Mouse (Mus musculus) adrenal gland, adult 2 months (tissue): ENCODE measurements at regions not wholly inside any gene's neighbourhood (a gene's known extent, or its start where the extent isn't known, plus 50 kb on each side); places are given as distances from the start of the nearest gene placed in this dataset.
"Not testable (repeated sequence)": the region's sequence is repeated elsewhere in the genome, so short reads cannot be mapped to it uniquely, and the experiment has no call there.

Source experiments
- DNase-seq: peaks from one replicate; pipeline ENCODE4 v3.0.0; 2021

DNA sequence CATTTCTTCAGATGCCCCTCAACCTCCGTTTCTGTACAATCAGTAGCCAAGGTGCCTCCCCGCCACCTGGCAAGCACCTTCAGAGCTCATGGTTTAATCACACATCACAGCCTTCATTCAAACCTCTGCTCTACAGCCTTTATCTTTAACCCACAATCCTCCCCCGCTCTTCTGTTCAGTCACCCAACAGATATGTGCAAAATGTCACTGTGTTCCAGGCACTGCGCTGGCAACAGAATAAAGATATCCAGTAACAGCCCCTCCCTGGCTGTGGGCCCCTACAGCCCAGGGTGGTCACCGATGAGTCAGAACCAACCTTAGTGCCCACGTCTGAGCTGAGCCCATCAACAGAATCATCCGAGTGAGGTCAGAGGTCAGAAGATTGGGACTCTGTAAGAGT, 54.3 kb upstream of the Ddr1 start:
- no peak for DNase-seq

DNA sequence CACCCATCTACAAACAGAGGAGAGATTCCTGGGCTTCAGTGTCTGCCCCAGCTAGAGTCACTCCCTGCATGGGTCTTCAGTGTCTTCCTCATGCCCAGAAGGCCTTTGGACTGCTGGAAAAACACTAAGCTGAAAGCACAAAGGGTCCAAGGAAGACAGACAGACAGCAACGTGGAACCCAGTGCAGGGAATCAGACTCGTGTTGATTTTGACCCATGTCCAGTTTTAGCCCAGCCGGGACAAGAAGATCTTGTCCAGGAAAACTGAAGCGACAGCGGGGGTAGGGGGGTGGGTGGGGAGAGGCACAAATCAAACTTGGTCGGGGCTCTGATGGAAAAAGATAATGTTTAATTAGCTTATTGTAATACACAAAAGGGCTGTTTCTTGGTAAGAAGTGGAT, 55.3 kb upstream of the Ddr1 start:
- DNase-seq, result no peak

DNA sequence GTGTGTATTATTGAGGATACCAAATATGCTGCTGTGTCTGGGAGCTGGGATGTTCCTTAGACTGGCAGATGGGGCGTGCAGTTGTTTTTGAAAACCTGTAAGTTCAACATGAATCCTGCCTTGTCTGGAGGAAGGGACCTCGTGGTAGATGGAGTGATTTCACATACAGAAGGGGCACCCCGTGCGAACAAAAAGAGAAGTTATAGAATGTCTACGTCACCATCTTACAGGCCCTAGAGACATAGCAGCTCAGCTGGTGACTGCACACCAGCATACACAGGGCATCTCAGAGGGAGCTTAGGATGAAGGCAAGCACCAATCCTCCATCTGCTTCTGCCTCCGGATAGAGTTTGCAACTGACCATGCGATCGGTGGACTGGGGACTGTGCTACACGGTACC, 58.2 kb upstream of the Ddr1 start:
- no peak for DNase-seq

DNA sequence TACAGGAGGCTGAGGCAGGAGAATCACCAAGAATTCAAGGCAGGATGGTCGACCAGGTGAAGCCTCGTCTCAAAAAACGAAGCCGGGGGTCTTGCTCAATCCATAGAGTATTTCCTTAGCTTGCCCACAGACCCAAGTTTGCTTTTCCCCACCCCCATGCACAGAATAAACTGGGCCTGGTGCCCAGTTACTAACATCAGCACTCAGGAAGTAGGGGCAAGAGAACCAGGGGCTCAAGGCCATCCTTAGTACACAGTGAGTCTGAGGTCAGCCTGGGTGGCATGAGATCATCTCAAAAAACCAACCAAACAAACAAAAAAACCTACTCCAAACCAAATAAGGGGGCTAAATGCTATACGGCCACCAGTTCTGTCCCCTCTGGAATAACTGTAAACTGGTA, 58.4 kb upstream of the Ier3 start:
- DNase-seq, result no peak

DNA sequence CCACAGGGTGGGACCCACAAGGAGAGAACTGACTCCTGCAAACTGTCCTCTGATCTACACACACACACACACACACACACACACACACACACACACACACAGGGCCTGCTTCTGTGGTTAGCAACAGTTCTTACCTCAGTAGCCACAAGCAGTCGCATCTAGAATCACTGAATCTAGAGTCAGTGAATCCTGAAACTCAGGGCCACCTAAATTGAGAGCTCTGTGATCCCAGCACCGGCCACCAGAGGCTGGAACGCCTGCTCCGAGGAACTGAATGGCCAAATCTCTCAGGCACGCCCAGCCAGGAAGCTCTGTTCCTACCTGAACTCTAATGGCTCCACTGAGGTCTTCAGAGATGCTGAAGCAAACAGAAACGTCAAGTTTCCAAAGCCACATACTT, 57.6 kb upstream of the Ier3 start:
- peak; percentile 44 for DNase-seq

DNA sequence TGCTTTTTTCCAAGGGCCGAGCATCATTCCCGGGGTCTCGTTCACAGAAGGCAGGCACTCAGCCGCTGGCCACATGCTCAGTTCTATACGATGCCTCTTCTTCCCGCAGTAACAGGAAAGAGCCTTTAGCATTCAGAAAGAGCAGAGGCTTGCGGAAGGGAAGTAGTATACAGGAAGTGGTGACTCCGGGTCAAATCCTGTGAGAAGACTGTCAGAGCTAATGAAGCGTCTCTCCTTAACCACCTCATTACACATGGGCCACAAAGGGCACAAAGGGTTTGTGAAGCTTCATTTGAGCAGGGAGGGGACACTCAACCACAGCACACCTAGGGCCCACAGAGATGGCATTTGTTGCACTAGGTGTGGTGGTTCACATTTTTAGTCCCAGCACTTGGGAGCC, 55.1 kb upstream of the Ier3 start:
- DNase-seq, result no peak

DNA sequence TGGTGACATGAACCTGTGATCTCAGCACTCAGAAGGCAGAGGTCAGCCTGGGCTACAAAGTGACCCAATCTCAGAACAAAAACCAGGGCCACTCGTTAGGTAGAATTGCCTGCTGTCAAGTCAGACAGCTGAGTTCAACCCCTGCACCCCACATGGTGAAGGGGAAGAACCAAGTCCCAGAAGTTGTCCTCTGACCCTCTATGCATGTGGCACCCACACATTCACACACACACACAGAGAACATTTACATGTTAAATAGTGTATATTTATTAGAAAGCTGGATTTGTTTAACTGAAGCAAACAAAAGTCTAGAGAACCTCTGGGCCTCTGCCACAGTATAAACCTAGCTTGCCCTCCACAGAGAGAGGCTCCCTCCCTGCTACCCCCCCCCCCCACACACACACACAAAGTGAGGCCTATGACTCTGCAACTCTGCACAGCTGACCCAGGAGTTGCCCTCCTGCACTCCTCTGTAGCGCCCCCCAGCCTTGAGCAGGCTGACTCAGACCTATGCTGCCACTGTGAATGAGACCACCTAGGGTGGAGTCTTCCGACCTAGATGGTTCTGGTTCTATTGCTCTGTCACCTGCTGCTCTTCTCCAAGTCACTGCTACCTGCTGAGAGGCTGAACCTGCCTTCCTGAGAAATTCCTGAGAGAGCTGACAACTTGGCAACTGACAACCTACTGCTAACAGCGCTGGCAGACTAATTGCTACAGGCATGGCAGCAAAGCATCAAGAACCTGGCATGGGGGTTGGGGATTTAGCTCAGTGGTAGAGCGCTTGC, 52.1 kb upstream of the Ier3 start:
- no peak for DNase-seq

DNA sequence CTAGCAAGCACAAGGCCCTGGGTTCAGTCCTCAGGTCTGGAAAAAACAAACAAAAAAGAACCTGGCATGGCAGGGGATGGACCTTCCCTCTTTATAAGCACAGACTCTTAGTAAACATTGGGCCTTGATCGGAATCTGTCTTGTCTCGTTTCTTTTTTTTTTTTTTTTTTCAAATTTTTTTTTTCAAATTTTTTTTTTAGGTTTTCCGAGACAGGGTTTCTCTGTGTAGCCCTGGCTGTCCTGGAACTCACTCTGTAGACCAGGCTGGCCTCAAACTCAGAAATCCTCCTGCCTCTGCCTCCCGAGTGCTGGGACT, 51.6 kb upstream of the Ier3 start:
- not testable (repeated sequence) for DNase-seq

DNA sequence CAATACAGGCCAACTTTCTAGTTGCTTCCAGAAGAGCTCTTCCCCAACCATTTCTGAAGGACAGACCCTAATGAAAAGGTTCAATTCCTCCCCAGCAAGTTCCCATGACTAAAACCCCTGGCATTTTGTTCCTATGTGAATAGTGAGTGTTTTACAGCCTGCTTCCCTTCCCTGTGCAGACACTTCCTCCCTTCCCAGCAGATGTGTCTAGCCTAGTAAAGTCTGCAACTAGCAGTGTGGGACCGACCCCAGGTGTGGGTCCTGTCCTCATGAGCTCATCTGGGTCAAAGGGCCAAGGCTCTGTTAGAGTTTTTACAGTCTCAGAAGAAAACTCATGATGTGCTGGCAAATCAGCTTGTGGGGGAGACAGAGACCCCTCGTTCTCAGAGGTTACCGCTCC, 50.9 kb upstream of the Ier3 start:
- DNase-seq, result no peak

DNA sequence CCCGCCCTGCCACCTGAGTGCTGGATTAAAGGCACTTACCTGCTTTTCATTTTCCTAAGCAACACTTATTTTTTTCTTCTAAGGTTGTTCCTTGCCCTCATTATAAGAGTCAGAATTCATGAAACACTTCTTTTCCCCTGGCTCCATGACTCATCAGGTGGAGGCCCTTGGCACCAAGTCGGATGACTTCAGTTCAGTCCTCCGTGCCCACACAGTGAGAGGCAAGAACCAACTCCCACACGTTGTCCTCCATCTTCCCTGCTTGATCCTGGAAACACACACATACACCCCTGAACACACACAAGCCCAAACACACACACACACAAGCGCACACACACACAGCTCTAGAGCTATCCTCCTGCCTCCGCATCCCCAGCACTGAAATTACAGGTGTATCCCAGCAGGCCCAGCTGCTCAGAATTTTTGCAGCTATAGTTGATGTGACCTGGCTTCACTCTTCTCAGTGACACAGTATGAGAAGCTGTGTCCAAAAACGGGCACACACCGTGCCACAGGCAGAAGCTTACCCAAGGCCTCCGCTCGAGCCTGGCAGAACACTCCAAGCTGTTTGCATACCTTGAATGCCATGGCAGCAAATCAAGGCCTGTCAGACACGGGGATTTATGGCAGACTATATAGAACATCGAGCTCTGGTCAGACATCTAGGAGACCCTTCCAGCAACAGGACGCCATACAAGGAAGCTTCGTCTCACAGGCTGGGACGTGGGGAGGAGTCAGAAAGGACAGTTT, 49.7 kb upstream of the Ier3 start:
- peak; percentile 80 for DNase-seq
